Mouse (Mus musculus) myocyte (in vitro differentiated cells): ENCODE results near the gene Scaf11. TPM values are rescaled to one million over a fixed set of nuclear protein-coding genes. Genes with fewer than 3 reads are reported as not detected.

Experiments
- H3K27me3 ChIP-seq: one replicate; pipeline ENCODE4 v1.6.1; 2011; ENCODE audit not compliant: control insufficient read depth, insufficient read depth, insufficient read length
- H3K36me3 ChIP-seq: one replicate; pipeline ENCODE4 v1.6.1; 2011; ENCODE audit not compliant: control insufficient read depth, insufficient read depth
- H3K4me2 ChIP-seq: one replicate; pipeline ENCODE4 v1.6.1; 2011; ENCODE audit warnings: low read depth, control low read depth
- H3K4me3 ChIP-seq: one replicate; pipeline ENCODE4 v1.5.1; 2011; ENCODE audit warnings: mild to moderate bottlenecking, control low read depth, moderate library complexity
- H3K79me2 ChIP-seq: one replicate; pipeline ENCODE4 v1.6.1; 2011; ENCODE audit not compliant: control insufficient read depth, insufficient read depth
- H3ac ChIP-seq: one replicate; pipeline ENCODE4 v1.6.1; 2011; ENCODE audit not compliant: control insufficient read depth, insufficient read length
- CEBPB ChIP-seq: IDR thresholded peaks from 2 replicates; pipeline ENCODE4 v1.6.1; 2011; ENCODE audit warnings: mild to moderate bottlenecking, moderate library complexity; ENCODE audit not compliant: poor library complexity, insufficient read depth, severe bottlenecking
- E2F4 ChIP-seq: IDR thresholded peaks from one replicate; pipeline ENCODE4 v1.6.1; 2011; ENCODE audit warnings: mild to moderate bottlenecking, control low read depth, moderate library complexity; ENCODE audit not compliant: insufficient read depth
- MAX ChIP-seq: IDR thresholded peaks from one replicate; pipeline ENCODE4 v1.6.1; 2011; ENCODE audit warnings: low read depth, mild to moderate bottlenecking, control low read depth
- MYOD1 ChIP-seq, 3 experiments: IDR thresholded peaks; one replicate each; pipeline ENCODE4 v1.6.1; 2011; ENCODE audit warnings: control low read depth in 2 of 3, low read depth in 2 of 3, mild to moderate bottlenecking in 2 of 3, moderate library complexity in 1 of 3; ENCODE audit not compliant: insufficient read length in 2 of 3, control insufficient read depth in 1 of 3
- MYOG ChIP-seq, 3 experiments: IDR thresholded peaks; one replicate each; pipeline ENCODE4 v1.6.1; 2011; ENCODE audit warnings: control low read depth in 2 of 3, low read depth in 2 of 3, mild to moderate bottlenecking in 2 of 3; ENCODE audit not compliant: insufficient read length in 2 of 3, control insufficient read depth in 1 of 3, insufficient read depth in 1 of 3
- POLR2A ChIP-seq: IDR thresholded peaks from one replicate; pipeline ENCODE4 v1.6.1; 2011; ENCODE audit warnings: low read depth, mild to moderate bottlenecking, control low read depth, moderate library complexity; ENCODE audit not compliant: insufficient read length
- POLR2AphosphoS2 ChIP-seq: IDR thresholded peaks from one replicate; pipeline ENCODE4 v1.6.1; 2011; ENCODE audit warnings: low read depth, control low read depth; ENCODE audit not compliant: insufficient read length
- REST ChIP-seq: IDR thresholded peaks from one replicate; pipeline ENCODE4 v1.6.1; 2011; ENCODE audit warnings: mild to moderate bottlenecking, control low read depth, moderate library complexity; ENCODE audit not compliant: insufficient read depth, insufficient read length
- SRF ChIP-seq: IDR thresholded peaks from one replicate; pipeline ENCODE4 v1.6.1; 2011; ENCODE audit warnings: low read depth; ENCODE audit not compliant: control insufficient read depth, insufficient read length
- TCF12 ChIP-seq: IDR thresholded peaks from one replicate; pipeline ENCODE4 v1.6.1; 2011; ENCODE audit warnings: mild to moderate bottlenecking, control low read depth; ENCODE audit not compliant: poor library complexity, insufficient read depth, severe bottlenecking
- TCF3 ChIP-seq: IDR thresholded peaks from one replicate; pipeline ENCODE4 v1.6.1; 2011; ENCODE audit warnings: low read depth, control low read depth; ENCODE audit not compliant: insufficient read length
- USF1 ChIP-seq: IDR thresholded peaks from one replicate; pipeline ENCODE4 v1.6.1; 2011; ENCODE audit warnings: low read depth, mild to moderate bottlenecking, control low read depth, moderate library complexity
- polyA plus RNA-seq: library from polyadenylated mRNA; unstranded; fragments of >200 nt; fragmentation: generic; extraction: Trizol; gene quantifications from one replicate; pipeline ENCODE4 v1.2.1, GENCODE M21; 2012; ENCODE audit warnings: missing spikeins

Scaf11 gene
- polyA plus RNA-seq, 1 experiment: 21.6 TPM

GRCm38 (mm10) chr15:96419920-96420319, 40.7 kb downstream of the Scaf11 start:
- Histone ChIP-seq H3K36me3 (peaks cover 94% of the 10 kb centered on the region), H3K27me3 (no peaks in the 10 kb centered on the region), H3K4me3 (no peak overlapping the region), H3K4me2 (no peak overlapping the region), H3K79me2 (no peaks in the 10 kb centered on the region), H3ac (no peak overlapping the region)
- TF ChIP-seq POLR2AphosphoS2 (no peak), REST (no peak), E2F4 (no peak), USF1 (no peak), MYOG (IDR thresholded peaks at IDR 0.05; ENCODE audit: control insufficient read depth in 1 of 3, insufficient read depth in 1 of 3, insufficient read length in 2 of 3, low read depth in 2 of 3) (no peak), TCF3 (no peak), TCF12 (no peak), POLR2A (no peak), MAX (no peak), SRF (no peak), CEBPB (no peak), MYOD1 (IDR thresholded peaks at IDR 0.05; ENCODE audit: control insufficient read depth in 1 of 3, insufficient read length in 2 of 3, low read depth in 2 of 3) (no peak)

GRCm38 (mm10) chr15:96418161-96418560, 42.5 kb downstream of the Scaf11 start:
- no peaks in the 10 kb centered on the region for H3K27me3 ChIP-seq
- H3K4me2 ChIP-seq: no peak overlapping the region
- TF ChIP-seq TCF12 (no peak), POLR2A (no peak), MAX (no peak), REST (no peak), SRF (no peak), TCF3 (no peak), USF1 (no peak), MYOG (IDR thresholded peaks at IDR 0.05; ENCODE audit: control insufficient read depth in 1 of 3, insufficient read depth in 1 of 3, insufficient read length in 2 of 3, low read depth in 2 of 3) (no peak), E2F4 (no peak), MYOD1 (IDR thresholded peaks at IDR 0.05; ENCODE audit: control insufficient read depth in 1 of 3, insufficient read length in 2 of 3, low read depth in 2 of 3) (no peak), POLR2AphosphoS2 (no peak), CEBPB (no peak)
- H3K36me3 ChIP-seq: peaks cover 95% of the 10 kb centered on the region
- H3K79me2 ChIP-seq: no peaks in the 10 kb centered on the region
- H3K4me3 ChIP-seq: no peak overlapping the region
- no peak overlapping the region for H3ac ChIP-seq

DNA sequence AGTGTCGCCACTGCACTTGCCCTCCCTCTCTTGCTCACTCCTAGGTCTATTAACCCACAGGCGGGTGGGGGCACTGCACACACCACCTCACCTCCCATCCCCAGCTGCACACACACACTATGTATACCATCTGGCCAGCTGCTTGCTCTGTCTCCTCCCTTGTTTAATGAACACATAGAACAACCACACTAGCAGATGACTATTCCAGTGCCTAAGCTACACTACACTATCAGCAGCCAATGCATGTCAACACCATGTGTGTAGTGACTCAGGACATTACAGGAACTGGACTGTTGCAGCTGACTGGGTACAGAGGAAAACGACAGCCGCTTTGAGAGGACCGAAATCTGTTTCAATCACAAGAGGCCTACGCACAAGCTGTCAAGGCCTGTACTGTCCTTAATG, 51.9 kb downstream of the Scaf11 start:
- H3K4me3 ChIP-seq: no peak overlapping the region
- TF ChIP-seq POLR2AphosphoS2: peak; percentile 85
- TF ChIP-seq POLR2A: peak; percentile 32
- peak in 1 of 3 experiments; percentile 4 for TF ChIP-seq MYOD1 (IDR thresholded peaks at IDR 0.05; ENCODE audit: control insufficient read depth in 1 of 3, insufficient read length in 2 of 3, low read depth in 2 of 3)
- no peak for TF ChIP-seq USF1
- no peaks in the 10 kb centered on the region for H3K27me3 ChIP-seq
- H3K79me2 ChIP-seq: no peaks in the 10 kb centered on the region
- no peak overlapping the region for H3ac ChIP-seq
- H3K4me2 ChIP-seq: no peak overlapping the region
- peaks cover 53% of the 10 kb centered on the region for H3K36me3 ChIP-seq

GRCm38 (mm10) chr15:96407151-96407550, 53.5 kb downstream of the Scaf11 start:
- Histone ChIP-seq H3K4me3 (no peak overlapping the region), H3K36me3 (peaks cover 50% of the 10 kb centered on the region), H3K4me2 (no peak overlapping the region), H3ac (no peak overlapping the region), H3K27me3 (no peaks in the 10 kb centered on the region), H3K79me2 (no peaks in the 10 kb centered on the region)
- no peak for TF ChIP-seq POLR2A
- TF ChIP-seq POLR2AphosphoS2: peak; percentile 60

GRCm38 (mm10) chr15:96406253-96406652, 54.4 kb downstream of the Scaf11 start:
- H3K79me2 ChIP-seq: no peaks in the 10 kb centered on the region
- H3ac ChIP-seq: no peak overlapping the region
- no peaks in the 10 kb centered on the region for H3K27me3 ChIP-seq
- peaks cover 50% of the 10 kb centered on the region for H3K36me3 ChIP-seq
- H3K4me2 ChIP-seq: no peak overlapping the region
- no peak overlapping the region for H3K4me3 ChIP-seq
- TF ChIP-seq USF1 (no peak), E2F4 (no peak), SRF (no peak), MAX (no peak), REST (no peak), POLR2A (peak; percentile 24), CEBPB (no peak), MYOG (IDR thresholded peaks at IDR 0.05; ENCODE audit: control insufficient read depth in 1 of 3, insufficient read depth in 1 of 3, insufficient read length in 2 of 3, low read depth in 2 of 3) (peak; percentile 50 to 89 (median 55)), POLR2AphosphoS2 (no peak), MYOD1 (IDR thresholded peaks at IDR 0.05; ENCODE audit: control insufficient read depth in 1 of 3, insufficient read length in 2 of 3, low read depth in 2 of 3) (peak; percentile 39 to 87 (median 85)), TCF12 (no peak), TCF3 (peak; percentile 22)
